In genomic region chr4:101068786-101069153, GRCm38 (mm10) we compare ENCODE assay signal across 8 mouse cellular contexts. TPM values are rescaled to one million over a fixed set of nuclear protein-coding genes. Genes with fewer than 3 reads are reported as not detected.
A peak's percentile ranks its signal among the peaks of the same experiment; 100 is the strongest.
DNase-seq lines count a peak whose midpoint lies in the region; ATAC-seq and TF ChIP-seq lines count a peak whose summit lies in the region.

Raver2 (plus strand) TSS chr4:101068983.

- peaks cover 9% of the 10 kb centered on the region; the same call in 1 of the 2 replicates for H3K4me1 ChIP-seq in embryonic facial prominence, embryonic 14.5 days (ENCODE audit: control insufficient read depth, insufficient read depth, low read length)
- H3K4me1 ChIP-seq in heart, embryonic 15.5 days (replicated peaks) = peaks cover 9% of the 10 kb centered on the region
- H3K4me1 ChIP-seq in kidney, postnatal 0 days (replicated peaks; ENCODE audit: insufficient read depth, low read length) = no peaks in the 10 kb centered on the region
- 0 out of 2 replicates have a peak, but pooled peaks cover 3% of the 10 kb centered on the region for H3K4me1 ChIP-seq in liver, embryonic 13.5 days (replicated peaks)

- H3K4me3 ChIP-seq in embryonic facial prominence, embryonic 14.5 days (ENCODE audit: low read depth, low read length) = peak within 1 kb of the TSS; percentile 87
- peak within 1 kb of the TSS; percentile 87 for H3K4me3 ChIP-seq in heart, embryonic 15.5 days
- H3K4me3 ChIP-seq in kidney, postnatal 0 days (replicated peaks; ENCODE audit: low read depth, low read length) = peak within 1 kb of the TSS; percentile 87
- peak within 1 kb of the TSS; percentile 65 for H3K4me3 ChIP-seq in liver, embryonic 13.5 days (replicated peaks)

- H3K4me2 ChIP-seq in embryonic facial prominence, embryonic 14.5 days (ENCODE audit: low read depth, low read length) = peak within 1 kb of the TSS; percentile 93
- H3K4me2 ChIP-seq in heart, embryonic 15.5 days = peak within 1 kb of the TSS; percentile 98
- H3K4me2 ChIP-seq in kidney, postnatal 0 days (ENCODE audit: low read length) = peak within 1 kb of the TSS; percentile 99
- H3K4me2 ChIP-seq in liver, embryonic 13.5 days = peak within 1 kb of the TSS; percentile 79

- peak within 1 kb of the TSS; percentile 55 for H3K27ac ChIP-seq in embryonic facial prominence, embryonic 14.5 days (replicated peaks; ENCODE audit: low read depth, low read length)
- peak within 1 kb of the TSS; percentile 44; the same call in 1 of the 2 replicates for H3K27ac ChIP-seq in heart, embryonic 15.5 days
- H3K27ac ChIP-seq in kidney, postnatal 0 days = peak within 1 kb of the TSS; percentile 50
- H3K27ac ChIP-seq in liver, embryonic 13.5 days = no peak within 1 kb of the TSS

- WGBS in embryonic facial prominence, embryonic 14.5 days = under 1% methylated on average over 10 of the region's 54 CpGs
- WGBS in heart, embryonic 15.5 days = 2% methylated on average over 51 of the region's 54 CpGs
- 3% methylated on average over 34 of the region's 54 CpGs for WGBS in kidney, postnatal 0 days
- WGBS in liver, embryonic 13.5 days (ENCODE audit: insufficient replicate concordance) = 3% methylated on average over 40 of the region's 54 CpGs

- DNase-seq in layer of hippocampus, adult 11-12 months (ENCODE audit: low spot score) = peak; percentile 47
- no peak for DNase-seq in layer of hippocampus, adult 9-10 months (ENCODE audit: low spot score)
- peak; percentile 75 for DNase-seq in embryonic facial prominence, embryonic 14.5 days (ENCODE audit: low spot score)
- peak; percentile 78 for DNase-seq in kidney, postnatal 0 days (ENCODE audit: low spot score)
- no peak for DNase-seq in liver, embryonic 13.5 days
- DNase-seq in neural tube, embryonic 10.5 days (ENCODE audit: extremely low spot score, low spot score) = peak; percentile 68
- peak; percentile 75 for DNase-seq in testis, postnatal 14 days (ENCODE audit: low spot score)

- ATAC-seq in embryonic facial prominence, embryonic 14.5 days (ENCODE audit: low read depth) = peak; percentile 84
- peak; percentile 75 for ATAC-seq in heart, embryonic 15.5 days (replicated peaks; ENCODE audit: insufficient number of reproducible peaks, insufficient read depth, low FRiP score, low read depth)
- ATAC-seq in kidney, postnatal 0 days (replicated peaks; ENCODE audit: low FRiP score, low read depth) = peak; percentile 80
- no peak for ATAC-seq in liver, embryonic 13.5 days (ENCODE audit: low read depth)

- H3K36me3 ChIP-seq in embryonic facial prominence, embryonic 14.5 days (ENCODE audit: control insufficient read depth, insufficient read depth, low read length) = no peaks in the 10 kb centered on the region
- no peaks in the 10 kb centered on the region for H3K36me3 ChIP-seq in heart, embryonic 15.5 days
- no peaks in the 10 kb centered on the region for H3K36me3 ChIP-seq in kidney, postnatal 0 days (ENCODE audit: insufficient read depth, low read length)
- H3K36me3 ChIP-seq in liver, embryonic 13.5 days = no peaks in the 10 kb centered on the region

- peak; percentile 29; the same call in 1 of the 2 replicates for TF ChIP-seq CTCF in kidney, postnatal 0 days (IDR thresholded peaks at IDR 0.05; ENCODE audit: low read depth)

- H3K9me3 ChIP-seq in embryonic facial prominence, embryonic 14.5 days (ENCODE audit: control insufficient read depth, low read length) = no peaks in the 10 kb centered on the region
- no peaks in the 10 kb centered on the region for H3K9me3 ChIP-seq in heart, embryonic 15.5 days (replicated peaks)
- H3K9me3 ChIP-seq in kidney, postnatal 0 days (replicated peaks; ENCODE audit: low read length) = no peaks in the 10 kb centered on the region
- H3K9me3 ChIP-seq in liver, embryonic 13.5 days (replicated peaks) = no peaks in the 10 kb centered on the region

- peak within 1 kb of the TSS; percentile 84 for H3K9ac ChIP-seq in embryonic facial prominence, embryonic 14.5 days (ENCODE audit: low read depth, low read length)
- H3K9ac ChIP-seq in heart, embryonic 15.5 days = peak within 1 kb of the TSS; percentile 80
- H3K9ac ChIP-seq in kidney, postnatal 0 days (ENCODE audit: low read depth, low read length) = peak within 1 kb of the TSS; percentile 78
- H3K9ac ChIP-seq in liver, embryonic 13.5 days = peak within 1 kb of the TSS; percentile 45

- H3K27me3 ChIP-seq in embryonic facial prominence, embryonic 14.5 days (replicated peaks; ENCODE audit: control insufficient read depth, insufficient read depth, low read length) = no peaks in the 10 kb centered on the region
- H3K27me3 ChIP-seq in heart, embryonic 15.5 days = no peaks in the 10 kb centered on the region; the same call in 1 of the 2 replicates
- no peaks in the 10 kb centered on the region for H3K27me3 ChIP-seq in kidney, postnatal 0 days (ENCODE audit: insufficient read depth, low read length)
- peaks cover 54% of the 10 kb centered on the region for H3K27me3 ChIP-seq in liver, embryonic 13.5 days

RNA-seq across cellular contexts. Expression of gene Raver2, which starts in this region (rescaled TPM):
- 9.9 and 12.8 TPM in 2 replicates for polyA plus RNA-seq in embryonic facial prominence, embryonic 14.5 days (2014; fragmentation: Nextera tagmentation; extraction: Ambion mirVana)
- polyA plus RNA-seq in heart, embryonic 15.5 days (2015; fragmentation: Nextera tagmentation; extraction: Ambion mirVana) = 3.2 and 5.4 TPM in 2 replicates
- 9.1 and 9.2 TPM in 2 replicates for polyA plus RNA-seq in kidney, postnatal 0 days (2015; fragmentation: Nextera tagmentation; extraction: Ambion mirVana)
- 0.44 and 0.51 TPM in 2 replicates for polyA plus RNA-seq in liver, embryonic 13.5 days (2015; fragmentation: Nextera tagmentation; extraction: Ambion mirVana)

Comparison
In these comparisons a context has a peak if more than half of its experiments do, and no peak if none do; other contexts are left out.
1. DNase-seq: peak in layer of hippocampus, adult 11-12 months (single experiment), embryonic facial prominence, embryonic 14.5 days (single experiment), kidney, postnatal 0 days (single experiment), neural tube, embryonic 10.5 days (single experiment) and testis, postnatal 14 days (single experiment); none in layer of hippocampus, adult 9-10 months (single experiment) and liver, embryonic 13.5 days (single experiment).
2. Peak in every context shown above with its lines, with median percentiles within 50 percentile points of each other: H3K4me2 ChIP-seq, H3K4me3 ChIP-seq and H3K9ac ChIP-seq.